Mouse (Mus musculus) ES-Bruce4 (cell line): ENCODE measurements at regions not wholly inside any gene's neighbourhood (a gene's known extent, or its start where the extent isn't known, plus 50 kb on each side); places are given as distances from the start of the nearest gene placed in this dataset.

ENCODE experiments used
- CTCF ChIP-seq: IDR thresholded peaks from one replicate; pipeline ENCODE4 v1.8.1; 2011; ENCODE audit warnings: low read depth, low read length
- EP300 ChIP-seq: IDR thresholded peaks from 2 replicates; pipeline ENCODE4 v1.6.1; 2011; ENCODE audit warnings: low read depth, low read length; ENCODE audit not compliant: insufficient read depth
- POLR2A ChIP-seq: IDR thresholded peaks from one replicate; pipeline ENCODE4 v1.8.1; 2011; ENCODE audit warnings: low read length; ENCODE audit not compliant: insufficient read depth

GRCm38 (mm10) chr11:110702119-110702518 lies 265.7 kb upstream of the Kcnj16 start:
- TF ChIP-seq CTCF (no peak), POLR2A (no peak), EP300 (no peak)
